Comparison of ENCODE assay signal across 20 mouse cellular contexts in the genomic region with DNA sequence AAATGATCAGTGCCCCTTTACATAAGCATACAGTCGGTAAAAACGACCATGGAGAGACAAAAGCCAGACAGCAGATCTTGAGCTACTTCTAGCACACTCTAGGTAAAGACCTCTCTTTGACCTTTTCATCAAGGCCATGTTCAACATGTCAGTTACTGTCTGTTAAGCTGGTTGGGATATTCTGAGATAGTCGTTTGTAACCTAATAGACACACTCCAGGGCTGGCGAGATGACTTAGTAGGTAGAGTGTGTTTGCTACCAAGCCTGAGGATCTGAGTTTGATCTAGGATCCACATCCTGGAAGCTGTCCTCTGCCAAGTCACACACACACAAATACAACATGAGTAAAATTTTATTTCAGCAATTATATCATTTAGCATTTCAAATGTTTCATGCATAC. TPM values are rescaled to one million over a fixed set of nuclear protein-coding genes. Genes with fewer than 3 reads are reported as not detected.
A peak's percentile ranks its signal among the peaks of the same experiment; 100 is the strongest.
DNase-seq lines count a peak whose midpoint lies in the region; ATAC-seq and TF ChIP-seq lines count a peak whose summit lies in the region.
"Had no signal": no experiment of that assay in that cellular context is flagged by ENCODE, and none has a peak within 500 bp of the region (broad histone marks: within the 10 kb centered on the region; RNA-seq: fewer than 3 reads in every experiment).

No protein-coding gene starts in this region.

- no peak for TF ChIP-seq POLR2A in lung, adult 2 months (IDR thresholded peaks at IDR 0.05; ENCODE audit: borderline replicate concordance, extremely low read depth, low read depth, low read length)

- no peaks in the 10 kb centered on the region for H3K9me3 ChIP-seq in heart, embryonic 14.5 days (ENCODE audit: control insufficient read depth, low read length)
- H3K9me3 ChIP-seq in liver, embryonic 13.5 days (replicated peaks) = no peaks in the 10 kb centered on the region
- H3K9me3 ChIP-seq in lung, embryonic 16.5 days (ENCODE audit: control insufficient read depth, low read length) = no peaks in the 10 kb centered on the region
- H3K9me3 ChIP-seq: embryonic facial prominence, embryonic 15.5 days; forebrain, embryonic 15.5 days; G1E; hindbrain, embryonic 15.5 days had no signal

- H3K4me3 ChIP-seq in gastrocnemius, adult 2 months = no peak overlapping the region
- no peak overlapping the region for H3K4me3 ChIP-seq in heart, embryonic 14.5 days (ENCODE audit: control insufficient read depth in 1 of 2, insufficient read depth in 1 of 2, low read depth in 1 of 2, low read length in 2 of 2)
- H3K4me3 ChIP-seq in liver, embryonic 13.5 days (replicated peaks) = no peak overlapping the region
- no peak overlapping the region for H3K4me3 ChIP-seq in lung, embryonic 16.5 days (ENCODE audit: low read length)
- H3K4me3 ChIP-seq in lung, adult 2 months (replicated peaks; ENCODE audit: extremely low read depth, low read depth, low read length) = no peak overlapping the region
- H3K4me3 ChIP-seq: embryonic facial prominence, embryonic 15.5 days; forebrain, embryonic 15.5 days; hindbrain, embryonic 15.5 days had no signal

- TF ChIP-seq CTCF in gastrocnemius, adult 2 months (IDR thresholded peaks at IDR 0.05) = no peak
- no peak for TF ChIP-seq CTCF in lung, adult 2 months (IDR thresholded peaks at IDR 0.05; ENCODE audit: insufficient read depth, low read length)

- peaks cover 0 to 6% of the 10 kb centered on the region in 2 experiments; a peak in 3 of 4 replicates for H3K4me1 ChIP-seq in heart, embryonic 14.5 days (ENCODE audit: control insufficient read depth in 2 of 2, insufficient read depth in 2 of 2, low read length in 2 of 2)
- H3K4me1 ChIP-seq in liver, embryonic 13.5 days (replicated peaks) = 0 out of 2 replicates have a peak, but pooled peaks cover 4% of the 10 kb centered on the region
- H3K4me1 ChIP-seq in lung, embryonic 16.5 days (replicated peaks; ENCODE audit: control insufficient read depth, insufficient read depth, low read length) = no peaks in the 10 kb centered on the region
- peaks cover 11% of the 10 kb centered on the region for H3K4me1 ChIP-seq in lung, adult 2 months (ENCODE audit: control insufficient read depth, insufficient read depth, low read length)
- H3K4me1 ChIP-seq: embryonic facial prominence, embryonic 15.5 days; forebrain, embryonic 15.5 days; hindbrain, embryonic 15.5 days had no signal

- peak overlapping the region; percentile 20; the same call in 1 of the 2 replicates for H3K27ac ChIP-seq in gastrocnemius, adult 2 months
- peak overlapping the region; percentile 5 to 44; a peak in 2 of 4 replicates for H3K27ac ChIP-seq in heart, embryonic 14.5 days (replicated peaks in 1 of 2; ENCODE audit: control insufficient read depth in 1 of 2, insufficient read depth in 1 of 2, low read depth in 2 of 2, low read length in 2 of 2)
- H3K27ac ChIP-seq in liver, embryonic 13.5 days = peak overlapping the region; percentile 37
- H3K27ac ChIP-seq in lung, embryonic 16.5 days (ENCODE audit: low read length) = peak overlapping the region; percentile 7; the same call in 1 of the 2 replicates
- H3K27ac ChIP-seq: embryonic facial prominence, embryonic 15.5 days; forebrain, embryonic 15.5 days; hindbrain, embryonic 15.5 days had no signal

- no peak overlapping the region for H3K9ac ChIP-seq in heart, embryonic 14.5 days (ENCODE audit: low read length)
- H3K9ac ChIP-seq in liver, embryonic 13.5 days = no peak overlapping the region
- H3K9ac ChIP-seq in lung, embryonic 16.5 days (ENCODE audit: low read length) = no peak overlapping the region
- H3K9ac ChIP-seq: embryonic facial prominence, embryonic 15.5 days; forebrain, embryonic 15.5 days; hindbrain, embryonic 15.5 days had no signal

- intact Hi-C loops in gastrocnemius, adult 2 months (cut with DNase I) = no loop called here
- intact Hi-C loops in heart, postnatal 10 days (cut with DNase I) = no loop called here

- peaks cover 80% of the 10 kb centered on the region for H3K36me3 ChIP-seq in heart, embryonic 14.5 days (ENCODE audit: control insufficient read depth, insufficient read depth, low read length)
- H3K36me3 ChIP-seq in liver, embryonic 13.5 days = peaks cover 52% of the 10 kb centered on the region
- H3K36me3 ChIP-seq in lung, embryonic 16.5 days (ENCODE audit: control insufficient read depth, insufficient read depth, low read length) = peaks cover 24% of the 10 kb centered on the region

- WGBS in heart, embryonic 14.5 days = 45% methylated on average over 4 of the region's 4 CpGs
- WGBS in liver, embryonic 13.5 days (ENCODE audit: insufficient replicate concordance) = 73% methylated on average over 4 of the region's 4 CpGs
- 56% methylated on average over 4 of the region's 4 CpGs for WGBS in lung, embryonic 16.5 days
- WGBS in lung, adult 2 months = 53% methylated on average over 4 of the region's 4 CpGs

- no peaks in the 10 kb centered on the region for H3K27me3 ChIP-seq in heart, embryonic 14.5 days (ENCODE audit: control insufficient read depth, insufficient read depth, low read length)
- no peaks in the 10 kb centered on the region for H3K27me3 ChIP-seq in liver, embryonic 13.5 days
- H3K27me3 ChIP-seq in lung, embryonic 16.5 days (ENCODE audit: control insufficient read depth, insufficient read depth, low read depth, low read length) = no peaks in the 10 kb centered on the region
- H3K27me3 ChIP-seq: embryonic facial prominence, embryonic 15.5 days; forebrain, embryonic 15.5 days; hindbrain, embryonic 15.5 days had no signal

- ATAC-seq in heart, embryonic 14.5 days (ENCODE audit: insufficient number of reproducible peaks, insufficient read depth, low FRiP score, low read depth) = no peak
- ATAC-seq in liver, embryonic 13.5 days (ENCODE audit: low read depth) = no peak
- ATAC-seq in lung, embryonic 16.5 days (ENCODE audit: low read depth) = no peak
- ATAC-seq: CD4-positive, CD25-positive, alpha-beta regulatory T cell, adult 4 months; forebrain, embryonic 15.5 days had no signal

- H3K4me2 ChIP-seq in heart, embryonic 14.5 days (ENCODE audit: low read length) = no peak overlapping the region
- H3K4me2 ChIP-seq in liver, embryonic 13.5 days = no peak overlapping the region
- no peak overlapping the region for H3K4me2 ChIP-seq in lung, embryonic 16.5 days (ENCODE audit: low read depth, low read length)
- H3K4me2 ChIP-seq: embryonic facial prominence, embryonic 15.5 days; forebrain, embryonic 15.5 days; hindbrain, embryonic 15.5 days had no signal

- no peak for DNase-seq in gastrocnemius, adult 2 months
- no peak for DNase-seq in gastrocnemius, adult 18-20 months (ENCODE audit: low spot score)
- no peak for DNase-seq in heart, postnatal 10 days
- DNase-seq in liver, embryonic 13.5 days = no peak
- DNase-seq in liver = no peak
- no peak for DNase-seq in lung, adult 2 months
- DNase-seq: adrenal gland, adult 8-10 months; adrenal gland, postnatal 36 days; B cell, adult 2 months; cerebellum, adult 2 months; cerebellum, postnatal 10 days; embryo, embryonic 11 days; gastrocnemius, postnatal 14 days had no signal

RNA-seq across cellular contexts. Expression of a gene that starts 12.7 kb away (rescaled TPM):
- total RNA-seq in gastrocnemius, adult 2 months (2021) = 10 to 100 TPM; 34.6 to 41.0 TPM
- total RNA-seq in gastrocnemius, adult 18-20 months (2021) = 10 to 100 TPM; 32.3 to 34.3 TPM
- polyA plus RNA-seq in heart, embryonic 14.5 days (2014; fragmentation: Nextera tagmentation; extraction: Ambion mirVana) = 63.2 and 72.3 TPM in 2 replicates
- 10 to 100 TPM; 60.3 to 82.0 TPM for total RNA-seq in heart, postnatal 10 days (2021)
- 37.0 and 44.6 TPM in 2 replicates for polyA plus RNA-seq in liver, embryonic 13.5 days (2015; fragmentation: Nextera tagmentation; extraction: Ambion mirVana)
- 63.9 and 83.5 TPM in 2 replicates for polyA plus RNA-seq in lung, embryonic 16.5 days (2015; fragmentation: Nextera tagmentation; extraction: Ambion mirVana)
- polyA plus RNA-seq in lung, adult 2 months (2012; rRNA removed) = 16.2 and 30.1 TPM in 2 replicates

RNA-seq across cellular contexts. Expression of a gene that starts 12.8 kb away (rescaled TPM):
- 100 to 1,000 TPM in 1 of 2 experiments, 10 to 100 TPM in 1; 77.1 to 152 TPM for total RNA-seq in gastrocnemius, adult 2 months (2021)
- 100 to 1,000 TPM; 106 to 111 TPM for total RNA-seq in gastrocnemius, adult 18-20 months (2021)
- 250 and 263 TPM in 2 replicates for polyA plus RNA-seq in heart, embryonic 14.5 days (2014; fragmentation: Nextera tagmentation; extraction: Ambion mirVana)
- total RNA-seq in heart, postnatal 10 days (2021) = 100 to 1,000 TPM; 157 to 165 TPM
- polyA plus RNA-seq in liver, embryonic 13.5 days (2015; fragmentation: Nextera tagmentation; extraction: Ambion mirVana) = 181 and 214 TPM in 2 replicates
- 195 TPM in 2 replicates for polyA plus RNA-seq in lung, embryonic 16.5 days (2015; fragmentation: Nextera tagmentation; extraction: Ambion mirVana)
- polyA plus RNA-seq in lung, adult 2 months (2012; rRNA removed) = 34.8 and 54.0 TPM in 2 replicates
